Comparison of ENCODE assay signal across 8 mouse cellular contexts in the genomic region with DNA sequence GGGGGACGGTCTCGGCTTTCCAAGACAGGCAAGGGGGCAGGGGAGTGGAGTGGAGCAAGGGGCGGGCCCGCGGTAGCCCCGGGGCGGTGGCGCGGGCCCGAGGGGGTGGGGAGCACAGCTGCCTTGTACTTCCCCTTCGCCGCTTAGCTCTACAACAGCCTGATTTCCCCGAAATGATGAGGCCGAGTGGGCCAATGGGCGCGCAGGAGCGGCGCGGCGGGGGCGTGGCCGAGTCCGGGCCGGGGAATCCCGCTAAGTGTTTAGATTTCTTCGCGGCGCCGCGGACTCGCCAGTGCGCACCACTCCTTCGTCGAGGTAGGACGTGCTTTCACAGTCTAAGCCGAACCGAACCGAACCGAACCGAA. TPM values are rescaled to one million over a fixed set of nuclear protein-coding genes. Genes with fewer than 3 reads are reported as not detected.
DNase-seq lines count a peak whose midpoint lies in the region; ATAC-seq and TF ChIP-seq lines count a peak whose summit lies in the region.

Gene Irf1, plus strand, starts transcription at position 255 of the 365 bp plus-strand sequence.

- under 1% methylated on average over 40 of the region's 40 CpGs for WGBS in embryonic facial prominence, embryonic 12.5 days
- 0% methylated on average over 40 of the region's 40 CpGs for WGBS in limb, embryonic 10.5 days
- 0% methylated on average over 40 of the region's 40 CpGs for WGBS in midbrain, embryonic 12.5 days
- under 1% methylated on average over 40 of the region's 40 CpGs for WGBS in small intestine, adult 2 months

- peaks cover 3% of the 10 kb centered on the region; the same call in 1 of the 2 replicates for H3K36me3 ChIP-seq in embryonic facial prominence, embryonic 12.5 days
- H3K36me3 ChIP-seq in limb, embryonic 10.5 days, result peaks cover 14% of the 10 kb centered on the region
- H3K36me3 ChIP-seq in midbrain, embryonic 12.5 days, result no peaks in the 10 kb centered on the region
- H3K36me3 ChIP-seq in small intestine, adult 2 months (ENCODE audit: control insufficient read depth, insufficient read depth, low read length), result peaks cover 34% of the 10 kb centered on the region

- DNase-seq in 3134 (ENCODE audit: extremely low read depth, insufficient read length, low spot score), result peak; percentile 98
- DNase-seq in adrenal gland, postnatal 25 days, result peak; percentile 95
- DNase-seq in heart, adult 11 months, result peak; percentile 100
- peak; percentile 92 for DNase-seq in kidney, adult 18-20 months
- peak; percentile 90 for DNase-seq in limb, embryonic 10.5 days (ENCODE audit: low spot score)

- no peak for TF ChIP-seq CTCF in small intestine, adult 2 months (IDR thresholded peaks at IDR 0.05; ENCODE audit: extremely low read depth, insufficient read length, insufficient replicate concordance, low read depth, low read length)

- peak within 1 kb of the TSS; percentile 79 for H3K4me2 ChIP-seq in embryonic facial prominence, embryonic 12.5 days (replicated peaks)
- peak within 1 kb of the TSS; percentile 89 for H3K4me2 ChIP-seq in midbrain, embryonic 12.5 days (replicated peaks)

- H3K27ac ChIP-seq in embryonic facial prominence, embryonic 12.5 days, result peak within 1 kb of the TSS; percentile 64; the same call in 1 of the 2 replicates
- H3K27ac ChIP-seq in limb, embryonic 10.5 days, result peak within 1 kb of the TSS; percentile 88
- no peak within 1 kb of the TSS for H3K27ac ChIP-seq in midbrain, embryonic 12.5 days (replicated peaks)
- peak within 1 kb of the TSS; percentile 100 for H3K27ac ChIP-seq in small intestine, adult 2 months (ENCODE audit: insufficient read depth, low read depth, low read length)

- H3K27me3 ChIP-seq in embryonic facial prominence, embryonic 12.5 days, result no peaks in the 10 kb centered on the region
- H3K27me3 ChIP-seq in limb, embryonic 10.5 days (ENCODE audit: low read depth, poor library complexity, severe bottlenecking), result peaks cover 35% of the 10 kb centered on the region
- H3K27me3 ChIP-seq in midbrain, embryonic 12.5 days, result peaks cover 55% of the 10 kb centered on the region
- no peaks in the 10 kb centered on the region for H3K27me3 ChIP-seq in small intestine, adult 2 months (ENCODE audit: control insufficient read depth, insufficient read depth, low read length)

- H3K4me1 ChIP-seq in embryonic facial prominence, embryonic 12.5 days, result peaks cover 14% of the 10 kb centered on the region
- peaks cover 22% of the 10 kb centered on the region for H3K4me1 ChIP-seq in limb, embryonic 10.5 days
- peaks cover 5% of the 10 kb centered on the region for H3K4me1 ChIP-seq in midbrain, embryonic 12.5 days
- H3K4me1 ChIP-seq in small intestine, adult 2 months (ENCODE audit: control insufficient read depth, insufficient read depth, insufficient read length, low read length), result peaks cover 34% of the 10 kb centered on the region

- peak; percentile 99 for TF ChIP-seq POLR2A in small intestine, adult 2 months (IDR thresholded peaks at IDR 0.05; ENCODE audit: low read depth, low read length)

- peak within 1 kb of the TSS; percentile 65 for H3K4me3 ChIP-seq in embryonic facial prominence, embryonic 12.5 days
- peak within 1 kb of the TSS; percentile 86 for H3K4me3 ChIP-seq in limb, embryonic 10.5 days
- H3K4me3 ChIP-seq in midbrain, embryonic 12.5 days, result peak within 1 kb of the TSS; percentile 60
- peak within 1 kb of the TSS; percentile 90 for H3K4me3 ChIP-seq in small intestine, adult 2 months (ENCODE audit: low read depth, low read length)

- H3K9me3 ChIP-seq in embryonic facial prominence, embryonic 12.5 days, result no peaks in the 10 kb centered on the region
- no peaks in the 10 kb centered on the region for H3K9me3 ChIP-seq in limb, embryonic 10.5 days (replicated peaks)
- H3K9me3 ChIP-seq in midbrain, embryonic 12.5 days, result no peaks in the 10 kb centered on the region

- H3K9ac ChIP-seq in embryonic facial prominence, embryonic 12.5 days, result peak within 1 kb of the TSS; percentile 73
- H3K9ac ChIP-seq in midbrain, embryonic 12.5 days (replicated peaks), result peak within 1 kb of the TSS; percentile 56

- ATAC-seq in embryonic facial prominence, embryonic 12.5 days (ENCODE audit: insufficient number of reproducible peaks, insufficient read depth, low FRiP score, low TSS enrichment), result peak; percentile 92
- ATAC-seq in midbrain, embryonic 12.5 days (ENCODE audit: low FRiP score, low read depth), result peak; percentile 93

RNA-seq across cellular contexts. Expression of gene Irf1, which starts in this region (rescaled TPM):
- 30.4 and 33.8 TPM in 2 replicates for total RNA-seq in adrenal gland, postnatal 25 days (2021)
- polyA plus RNA-seq in embryonic facial prominence, embryonic 12.5 days (2016; fragmentation: Nextera tagmentation; extraction: Ambion mirVana), result 7.9 and 10.2 TPM in 2 replicates
- polyA plus RNA-seq in limb, embryonic 10.5 days (2016; fragmentation: Nextera tagmentation; extraction: Ambion mirVana), result 5.0 and 8.2 TPM in 2 replicates
- 3.4 and 4.3 TPM in 2 replicates for polyA plus RNA-seq in midbrain, embryonic 12.5 days (2016; fragmentation: Nextera tagmentation; extraction: Ambion mirVana)
- polyA plus RNA-seq in small intestine, adult 2 months (2012; rRNA removed), result 93.3 and 233 TPM in 2 replicates
